Mouse (Mus musculus) midbrain, embryonic 15.5 days (tissue): ENCODE results near the gene Pnrc1. TPM values are rescaled to one million over a fixed set of nuclear protein-coding genes. Genes with fewer than 3 reads are reported as not detected.
"Not testable (repeated sequence)": the region's sequence is repeated elsewhere in the genome, so short reads cannot be mapped to it uniquely, and the experiment has no call there.

Experiments used
- ATAC-seq: fragments of 200-750 bp; cut with Nextera tagmentation; replicated peaks from 2 replicates; pipeline ENCODE4 v1.8.0; 2017; ENCODE audit warnings: moderate TSS enrichment
- H3K27ac ChIP-seq: fragments of 300-500 bp; sonication (generic); 2 replicates; pipeline ENCODE4 v1.5.1; 2015; ENCODE audit warnings: mild to moderate bottlenecking, inconsistent platforms
- H3K27me3 ChIP-seq: fragments of 300-500 bp; sonication (generic); replicated peaks from 2 replicates; pipeline ENCODE4 v1.6.1; 2015; ENCODE audit warnings: inconsistent platforms
- H3K36me3 ChIP-seq: fragments of 300-500 bp; sonication (generic); replicated peaks from 2 replicates; pipeline ENCODE4 v1.6.1; 2015; ENCODE audit warnings: inconsistent platforms
- H3K4me1 ChIP-seq: fragments of 300-500 bp; sonication (generic); 2 replicates; pipeline ENCODE4 v1.6.1; 2015; ENCODE audit warnings: inconsistent platforms
- H3K4me2 ChIP-seq: fragments of 300-500 bp; sonication (generic); 2 replicates; pipeline ENCODE4 v1.6.1; 2015; ENCODE audit warnings: inconsistent platforms, mild to moderate bottlenecking, moderate library complexity
- H3K4me3 ChIP-seq: fragments of 300-500 bp; sonication (generic); 2 replicates; pipeline ENCODE4 v1.5.1; 2015; ENCODE audit warnings: mild to moderate bottlenecking, inconsistent platforms
- H3K9ac ChIP-seq: fragments of 300-500 bp; sonication (generic); 2 replicates; pipeline ENCODE4 v1.6.1; 2015; ENCODE audit warnings: mild to moderate bottlenecking, inconsistent platforms
- H3K9me3 ChIP-seq: fragments of 300-500 bp; sonication (generic); 2 replicates; pipeline ENCODE4 v1.6.1; 2016; ENCODE audit warnings: inconsistent platforms
- WGBS: fragments of 180-500 bp; shearing (Covaris S2); methylation state at CpG from one replicate; pipeline ENCODE4 v1.1.7; 2015; ENCODE audit warnings: mixed read lengths; 5-methylcytosine and 5-hydroxymethylcytosine counted together
- polyA plus RNA-seq: library from polyadenylated mRNA; unstranded; fragments of >200 nt; fragmentation: Nextera tagmentation; extraction: Ambion mirVana; gene quantifications from 2 replicates; pipeline ENCODE4 v1.2.1, GENCODE M21; 2015

Gene Pnrc1
- 51.5 and 59.2 TPM in 2 replicates for polyA plus RNA-seq

- H3K4me1 ChIP-seq, result no peaks in the 10 kb centered on the region
- H3K9ac ChIP-seq, result no peak within 1 kb of the TSS
- no peaks in the 10 kb centered on the region for H3K9me3 ChIP-seq
- no peak within 1 kb of the TSS for H3K4me2 ChIP-seq
- no peaks in the 10 kb centered on the region for H3K27me3 ChIP-seq
- peak; percentile 77; the same call in 1 of the 2 replicates for ATAC-seq
- 76% methylated on average over 3 of the region's 3 CpGs for WGBS
- no peak within 1 kb of the TSS for H3K4me3 ChIP-seq
- H3K27ac ChIP-seq, result no peak within 1 kb of the TSS
- H3K36me3 ChIP-seq, result no peaks in the 10 kb centered on the region
These were observed at the start of gene Pnrc1 for GRCm38 (mm10) chr4:33290002-33290401. Gene Pnrc1 (minus strand): TSS chr4:33290163.

DNA sequence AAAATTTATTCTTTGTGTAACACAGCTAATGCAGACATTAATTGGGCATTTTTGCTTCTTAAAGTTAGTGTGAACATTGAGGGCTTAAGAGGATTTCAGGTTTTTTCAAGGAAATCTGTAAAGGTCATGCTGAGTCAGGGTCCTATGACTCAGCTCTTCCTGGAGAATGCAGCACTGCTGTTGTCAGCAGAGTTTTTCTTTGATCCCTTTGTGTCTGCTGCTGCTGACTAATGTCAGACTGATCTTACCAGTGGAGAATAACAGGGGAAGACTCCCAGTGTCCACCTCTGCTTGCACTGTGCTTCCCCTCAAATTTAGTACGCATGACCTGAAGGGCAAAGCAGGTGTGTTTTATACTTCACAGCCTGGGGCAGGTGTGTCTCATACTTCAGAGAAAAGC lies 48.0 kb upstream of the Pnrc1 start:
- Histone ChIP-seq H3K9ac (no peak overlapping the region), H3K27me3 (no peaks in the 10 kb centered on the region), H3K4me3 (no peak overlapping the region), H3K36me3 (peaks cover 19% of the 10 kb centered on the region), H3K4me2 (no peak overlapping the region), H3K27ac (no peak overlapping the region), H3K4me1 (no peaks in the 10 kb centered on the region), H3K9me3 (no peaks in the 10 kb centered on the region)
- ATAC-seq, result no peak
- 89% methylated on average over 1 of the region's 1 CpGs for WGBS

DNA sequence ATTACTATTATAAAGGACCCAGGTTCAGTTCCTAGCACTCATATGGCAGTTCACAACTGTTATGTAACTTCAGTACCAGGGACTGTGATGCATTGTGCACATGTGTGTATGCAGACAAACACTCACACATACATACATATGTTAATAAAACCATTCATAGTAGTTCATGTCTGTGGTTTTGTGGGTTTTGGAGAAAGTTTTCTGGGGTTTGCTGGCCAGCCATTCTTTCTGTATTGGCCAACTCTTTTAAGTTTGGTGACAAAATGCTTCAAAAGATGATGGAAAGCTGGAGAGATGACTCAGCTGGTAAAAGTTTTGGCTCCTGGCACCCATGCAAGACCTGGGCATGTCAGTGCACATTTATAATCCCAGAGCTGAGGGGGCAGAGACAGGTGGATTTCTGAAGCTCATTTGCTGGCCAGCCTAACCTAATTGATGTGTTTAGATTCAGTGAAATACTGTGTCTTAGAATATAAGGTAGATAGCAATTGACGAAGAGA lies 43.0 kb upstream of the Pnrc1 start:
- Histone ChIP-seq H3K36me3 (peaks cover 9% of the 10 kb centered on the region), H3K9me3 (no peaks in the 10 kb centered on the region), H3K4me1 (no peaks in the 10 kb centered on the region), H3K4me2 (no peak overlapping the region), H3K4me3 (no peak overlapping the region), H3K9ac (no peak overlapping the region), H3K27me3 (no peaks in the 10 kb centered on the region), H3K27ac (no peak overlapping the region)
- WGBS, result 97% methylated on average over 1 of the region's 1 CpGs
- ATAC-seq, result no peak

- no peak for ATAC-seq
- H3K9me3 ChIP-seq, result no peaks in the 10 kb centered on the region
- no peak overlapping the region for H3K4me3 ChIP-seq
- WGBS, result 96% methylated on average over 4 of the region's 4 CpGs
- no peaks in the 10 kb centered on the region for H3K27me3 ChIP-seq
- H3K4me1 ChIP-seq, result no peaks in the 10 kb centered on the region
- no peak overlapping the region for H3K4me2 ChIP-seq
- H3K27ac ChIP-seq, result no peak overlapping the region
- H3K36me3 ChIP-seq, result peaks cover 8% of the 10 kb centered on the region
- H3K9ac ChIP-seq, result no peak overlapping the region
These were observed 41.2 kb upstream of the Pnrc1 start for GRCm38 (mm10) chr4:33331147-33331546.

- Histone ChIP-seq H3K4me3 (no peak overlapping the region), H3K9me3 (no peaks in the 10 kb centered on the region), H3K27me3 (no peaks in the 10 kb centered on the region), H3K27ac (no peak overlapping the region), H3K9ac (no peak overlapping the region), H3K4me2 (no peak overlapping the region), H3K4me1 (peaks cover 15% of the 10 kb centered on the region), H3K36me3 (no peaks in the 10 kb centered on the region)
- 89% methylated on average over 5 of the region's 5 CpGs for WGBS
- ATAC-seq, result no peak
These were observed 25.9 kb upstream of the Pnrc1 start for GRCm38 (mm10) chr4:33315840-33316239.

DNA sequence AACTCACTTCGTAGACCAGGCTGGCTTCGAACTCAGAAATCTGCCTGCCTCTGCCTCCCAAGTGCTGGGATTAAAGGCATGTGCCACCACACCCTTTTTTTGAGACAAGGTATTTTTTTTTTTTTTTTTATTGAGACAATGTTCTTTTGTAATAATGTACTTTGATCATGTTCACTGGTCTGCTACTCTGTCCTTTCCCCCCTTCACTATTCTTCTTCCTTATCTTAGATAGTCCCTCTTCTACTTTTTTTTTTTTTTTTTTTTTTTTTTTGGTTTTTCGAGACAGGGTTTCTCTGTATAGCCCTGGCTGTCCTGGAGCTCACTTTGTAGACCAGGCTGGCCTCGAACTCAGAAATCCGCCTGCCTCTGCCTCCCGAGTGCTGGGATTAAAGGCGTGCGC lies 24.2 kb upstream of the Pnrc1 start:
- not testable (repeated sequence) for H3K27ac ChIP-seq, H3K4me2 ChIP-seq, H3K9me3 ChIP-seq, H3K9ac ChIP-seq, H3K36me3 ChIP-seq, H3K4me3 ChIP-seq, H3K27me3 ChIP-seq, ATAC-seq
- peaks cover 17% of the 10 kb centered on the region for H3K4me1 ChIP-seq
- WGBS, result 95% methylated on average over 7 of the region's 8 CpGs

DNA sequence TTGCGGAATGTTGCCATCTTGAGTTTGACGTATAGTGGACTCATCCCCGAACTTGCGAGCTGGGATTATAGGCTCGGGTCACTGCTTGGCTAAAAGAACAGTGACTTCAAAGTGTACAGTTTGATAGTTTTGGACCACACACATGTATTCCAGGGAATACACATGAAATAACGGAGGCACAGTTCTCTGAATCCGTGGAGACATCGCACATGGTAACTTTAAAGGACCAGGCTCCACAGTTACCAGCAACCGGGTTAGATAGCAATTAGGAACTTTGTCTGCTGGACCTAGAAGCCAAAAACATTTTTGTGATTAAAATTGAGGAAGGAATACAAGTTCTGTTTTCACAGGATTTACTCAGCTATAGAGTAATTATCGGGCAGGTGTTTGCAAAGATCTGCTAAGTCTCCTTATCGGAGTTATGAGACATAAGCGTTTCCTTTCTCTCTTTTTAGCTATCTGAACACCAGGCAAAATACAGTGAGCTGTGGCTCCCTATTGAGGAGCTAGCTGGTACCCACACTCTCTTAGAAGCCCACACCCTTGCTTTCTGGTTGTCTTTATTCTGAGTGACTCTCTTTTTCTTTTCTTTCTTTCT lies 21.0 kb upstream of the Pnrc1 start:
- no peak for ATAC-seq
- Histone ChIP-seq H3K27me3 (no peaks in the 10 kb centered on the region), H3K4me1 (peaks cover 17% of the 10 kb centered on the region), H3K9me3 (no peaks in the 10 kb centered on the region), H3K4me3 (peak overlapping the region; percentile 84), H3K9ac (peak overlapping the region; percentile 81), H3K27ac (no peak overlapping the region), H3K36me3 (no peaks in the 10 kb centered on the region), H3K4me2 (peak overlapping the region; percentile 67)
- 21% methylated on average over 12 of the region's 12 CpGs for WGBS

GRCm38 (mm10) chr4:33309764-33310757 lies 20.1 kb upstream of the Pnrc1 start, which contains the start of gene Rngtt:
Gene Rngtt (plus strand): TSS chr4:33310311.
- Histone ChIP-seq H3K4me2 (peak within 1 kb of the TSS; percentile 67), H3K4me3 (peak within 1 kb of the TSS; percentile 84), H3K27ac (peak within 1 kb of the TSS; percentile 71), H3K36me3 (no peaks in the 10 kb centered on the region), H3K4me1 (peaks cover 17% of the 10 kb centered on the region), H3K9me3 (no peaks in the 10 kb centered on the region), H3K9ac (peak within 1 kb of the TSS; percentile 81), H3K27me3 (no peaks in the 10 kb centered on the region)
- 4% methylated on average over 59 of the region's 60 CpGs for WGBS
- ATAC-seq, result peak; percentile 95

DNA sequence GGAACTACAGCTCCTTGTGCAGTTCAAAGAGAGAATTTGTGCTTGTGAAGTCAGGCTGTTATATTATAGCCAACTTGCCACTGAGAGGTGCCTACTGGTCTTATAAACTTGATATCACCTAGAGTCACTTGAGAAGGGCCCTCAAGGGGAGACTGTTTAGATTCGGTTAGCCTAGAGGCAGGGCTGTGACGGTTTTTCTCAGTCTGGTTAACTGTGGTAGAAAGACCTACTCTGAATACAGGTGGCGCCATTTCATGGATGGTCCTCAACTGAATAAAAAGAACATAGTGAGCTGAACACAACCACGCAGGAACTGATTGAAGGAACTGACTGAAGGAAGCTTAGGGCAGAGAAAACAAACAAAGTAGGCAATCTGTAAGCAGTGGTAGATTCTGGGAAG lies 17.2 kb upstream of the Pnrc1 start:
- H3K4me2 ChIP-seq, result no peak overlapping the region
- peaks cover 15% of the 10 kb centered on the region for H3K4me1 ChIP-seq
- no peak overlapping the region for H3K27ac ChIP-seq
- no peaks in the 10 kb centered on the region for H3K9me3 ChIP-seq
- H3K27me3 ChIP-seq, result no peaks in the 10 kb centered on the region
- no peak overlapping the region for H3K9ac ChIP-seq
- H3K36me3 ChIP-seq, result no peaks in the 10 kb centered on the region
- ATAC-seq, result no peak
- 75% methylated on average over 4 of the region's 4 CpGs for WGBS
- no peak overlapping the region for H3K4me3 ChIP-seq

DNA sequence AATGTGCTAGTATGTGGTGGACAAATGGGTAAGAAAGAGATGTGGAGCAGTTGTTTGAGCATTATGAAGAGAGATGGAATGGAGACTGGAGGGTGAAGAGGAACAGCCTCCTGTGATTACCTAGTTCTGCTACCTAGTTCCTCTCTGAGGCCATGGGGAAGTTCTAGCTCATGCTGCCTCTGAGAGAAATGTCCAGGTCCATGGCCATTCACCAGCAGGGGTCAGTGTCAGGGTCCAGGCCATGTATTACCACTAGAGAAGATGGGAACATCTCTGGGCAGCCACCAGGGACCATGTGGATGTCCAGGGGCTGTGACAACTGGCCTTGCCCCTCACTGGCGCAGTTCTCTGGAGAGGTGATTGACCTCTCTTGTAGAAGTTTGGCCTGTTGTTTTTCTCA lies 13.1 kb upstream of the Pnrc1 start:
- H3K27ac ChIP-seq, result no peak overlapping the region
- H3K9ac ChIP-seq, result no peak overlapping the region
- H3K36me3 ChIP-seq, result no peaks in the 10 kb centered on the region
- ATAC-seq, result no peak
- H3K9me3 ChIP-seq, result no peaks in the 10 kb centered on the region
- H3K4me2 ChIP-seq, result no peak overlapping the region
- WGBS, result 94% methylated on average over 1 of the region's 1 CpGs
- H3K27me3 ChIP-seq, result no peaks in the 10 kb centered on the region
- no peaks in the 10 kb centered on the region for H3K4me1 ChIP-seq
- no peak overlapping the region for H3K4me3 ChIP-seq

- not testable (repeated sequence) for H3K27ac ChIP-seq, H3K27me3 ChIP-seq, H3K36me3 ChIP-seq, H3K9me3 ChIP-seq, H3K4me1 ChIP-seq, H3K4me2 ChIP-seq, ATAC-seq, H3K9ac ChIP-seq, H3K4me3 ChIP-seq
- WGBS, result 70% methylated on average over 6 of the region's 6 CpGs
These were observed 11.1 kb upstream of the Pnrc1 start for GRCm38 (mm10) chr4:33300891-33301665.
